ENCODE assay signal across 8 mouse cellular contexts in genomic region chr9:98296383-98297201, GRCm38 (mm10). TPM values are rescaled to one million over a fixed set of nuclear protein-coding genes. Genes with fewer than 3 reads are reported as not detected.
DNase-seq lines count a peak whose midpoint lies in the region; ATAC-seq lines count a peak whose summit lies in the region.

No protein-coding gene starts in this region.

- H3K36me3 ChIP-seq in hindbrain, embryonic 12.5 days = no peaks in the 10 kb centered on the region

- peak overlapping the region; percentile 78 for H3K4me2 ChIP-seq in hindbrain, embryonic 12.5 days (replicated peaks)

- WGBS in hindbrain, embryonic 12.5 days = 2% methylated on average over 56 of the region's 56 CpGs

- H3K4me3 ChIP-seq in hindbrain, embryonic 12.5 days = peak overlapping the region; percentile 50

- H3K27ac ChIP-seq in hindbrain, embryonic 12.5 days = no peak overlapping the region

- H3K9ac ChIP-seq in hindbrain, embryonic 12.5 days = peak overlapping the region; percentile 43; the same call in 1 of the 2 replicates

- H3K27me3 ChIP-seq in hindbrain, embryonic 12.5 days = peaks cover 15% of the 10 kb centered on the region; the same call in 1 of the 2 replicates

- peak; percentile 87 for DNase-seq in NIH3T3 (ENCODE audit: low read depth)
- DNase-seq in cerebellum, postnatal 10 days = peak; percentile 75 to 78
- DNase-seq in frontal cortex, postnatal 10 days (ENCODE audit: low spot score in 2 of 2) = peak; percentile 67 to 69
- DNase-seq in layer of hippocampus, postnatal 14 days (ENCODE audit: low spot score in 2 of 2) = peak; percentile 58 to 72
- DNase-seq in lung, postnatal 14 days = peak; percentile 87
- DNase-seq in retina, adult 2 months (ENCODE audit: low read depth, low spot score) = peak; percentile 82
- peak; percentile 92 to 93 for DNase-seq in thymus, postnatal 36 days

- peak; percentile 78 for ATAC-seq in hindbrain, embryonic 12.5 days (ENCODE audit: low FRiP score)

- H3K4me1 ChIP-seq in hindbrain, embryonic 12.5 days = peaks cover 14% of the 10 kb centered on the region

- no peaks in the 10 kb centered on the region for H3K9me3 ChIP-seq in hindbrain, embryonic 12.5 days (replicated peaks)

RNA-seq across cellular contexts. Expression of gene Nmnat3, which starts 9.4 kb away (rescaled TPM):
- polyA plus RNA-seq in hindbrain, embryonic 12.5 days (2016; fragmentation: Nextera tagmentation; extraction: Ambion mirVana) = 2.3 and 2.7 TPM in 2 replicates
- total RNA-seq in layer of hippocampus, postnatal 14 days (2021) = under 1 TPM; 0.90 to 0.98 TPM
